Mouse (Mus musculus) cerebellum, adult 9-10 months (tissue): ENCODE measurements at regions not wholly inside any gene's neighbourhood (a gene's known extent, or its start where the extent isn't known, plus 50 kb on each side); places are given as distances from the start of the nearest gene placed in this dataset.
A peak's percentile ranks its signal among the peaks of the same experiment; 100 is the strongest.

Source experiments
- DNase-seq: peaks from one replicate; pipeline ENCODE4 v3.0.0; 2022

GRCm38 (mm10) chr1:118741286-118741685, 113.5 kb downstream of the Tfcp2l1 start:
- no peak for DNase-seq

- no peak for DNase-seq
Observed at GRCm38 (mm10) chr1:118748196-118748595, 120.5 kb downstream of the Tfcp2l1 start.

GRCm38 (mm10) chr1:118752869-118753268, 125.1 kb downstream of the Tfcp2l1 start:
- no peak for DNase-seq

- DNase-seq = no peak
Observed at GRCm38 (mm10) chr1:118756171-118756865, 128.6 kb downstream of the Tfcp2l1 start.

GRCm38 (mm10) chr1:118757340-118758030, 129.7 kb downstream of the Tfcp2l1 start:
- DNase-seq = no peak

- no peak for DNase-seq
Observed at GRCm38 (mm10) chr1:118758031-118758400, 130.3 kb downstream of the Tfcp2l1 start.

GRCm38 (mm10) chr1:118759141-118759932, 131.6 kb downstream of the Tfcp2l1 start:
- DNase-seq = peak; percentile 72

- no peak for DNase-seq
Observed at GRCm38 (mm10) chr1:118765525-118765924, 137.8 kb downstream of the Tfcp2l1 start.

GRCm38 (mm10) chr1:118768831-118769230, 141.1 kb downstream of the Tfcp2l1 start:
- peak; percentile 65 for DNase-seq

- DNase-seq = peak; percentile 34
Observed at GRCm38 (mm10) chr1:118772261-118772660, 144.5 kb downstream of the Tfcp2l1 start.

- DNase-seq = no peak
Observed at GRCm38 (mm10) chr1:118776594-118777441, 149.1 kb downstream of the Tfcp2l1 start.
